Mouse (Mus musculus): ENCODE measurements around the gene Nol12. TPM values are rescaled to one million over a fixed set of nuclear protein-coding genes. Genes with fewer than 3 reads are reported as not detected.
A peak's percentile ranks its signal among the peaks of the same experiment; 100 is the strongest.

Nol12 gene
- polyA plus RNA-seq, 1 experiment from 2014 or later, result 55.8 TPM

DNA sequence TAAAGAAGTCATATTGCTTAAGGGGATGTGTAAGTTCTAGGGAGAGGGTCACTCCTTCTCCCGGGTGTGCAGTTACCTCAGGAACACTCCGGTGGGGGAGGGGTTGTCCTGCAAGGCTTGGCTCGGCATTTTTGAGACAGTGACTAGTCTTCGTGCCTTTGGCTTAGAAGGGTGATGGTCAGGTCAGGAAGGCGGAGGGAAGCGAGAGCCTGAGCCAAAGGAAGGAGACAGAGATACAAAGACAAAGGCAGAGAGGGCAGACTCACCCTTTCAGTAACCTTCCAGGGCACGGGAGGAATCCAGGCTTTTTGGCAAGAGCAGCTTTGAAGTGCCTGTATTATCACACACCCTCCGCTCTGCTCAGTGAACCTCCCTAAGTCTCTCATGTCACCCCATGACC, 9.6 kb upstream of the Nol12 start:
- Histone ChIP-seq H3K4me3 (ENCODE audit: low read length) (no peak overlapping the region), H3K27me3 (ENCODE audit: control insufficient read depth, insufficient read depth, low read length) (no peaks in the 10 kb centered on the region), H3K9ac (ENCODE audit: low read depth, low read length) (0 out of 2 replicates have a peak overlapping the region, but pooled peaks have one; percentile 25), H3K4me1 (ENCODE audit: control insufficient read depth, insufficient read depth, low read length) (peaks cover 29% of the 10 kb centered on the region), H3K9me3 (ENCODE audit: control insufficient read depth, low read length) (no peaks in the 10 kb centered on the region), H3K27ac (ENCODE audit: low read depth, low read length) (peak overlapping the region; percentile 88; the same call in 1 of the 2 replicates), H3K4me2 (replicated peaks; ENCODE audit: low read depth, low read length) (no peak overlapping the region), H3K36me3 (ENCODE audit: control insufficient read depth, insufficient read depth, low read length) (peaks cover 7% of the 10 kb centered on the region)
- WGBS, result 31% methylated on average over 8 of the region's 8 CpGs
- ATAC-seq (ENCODE audit: low FRiP score, low TSS enrichment), result no peak

DNA sequence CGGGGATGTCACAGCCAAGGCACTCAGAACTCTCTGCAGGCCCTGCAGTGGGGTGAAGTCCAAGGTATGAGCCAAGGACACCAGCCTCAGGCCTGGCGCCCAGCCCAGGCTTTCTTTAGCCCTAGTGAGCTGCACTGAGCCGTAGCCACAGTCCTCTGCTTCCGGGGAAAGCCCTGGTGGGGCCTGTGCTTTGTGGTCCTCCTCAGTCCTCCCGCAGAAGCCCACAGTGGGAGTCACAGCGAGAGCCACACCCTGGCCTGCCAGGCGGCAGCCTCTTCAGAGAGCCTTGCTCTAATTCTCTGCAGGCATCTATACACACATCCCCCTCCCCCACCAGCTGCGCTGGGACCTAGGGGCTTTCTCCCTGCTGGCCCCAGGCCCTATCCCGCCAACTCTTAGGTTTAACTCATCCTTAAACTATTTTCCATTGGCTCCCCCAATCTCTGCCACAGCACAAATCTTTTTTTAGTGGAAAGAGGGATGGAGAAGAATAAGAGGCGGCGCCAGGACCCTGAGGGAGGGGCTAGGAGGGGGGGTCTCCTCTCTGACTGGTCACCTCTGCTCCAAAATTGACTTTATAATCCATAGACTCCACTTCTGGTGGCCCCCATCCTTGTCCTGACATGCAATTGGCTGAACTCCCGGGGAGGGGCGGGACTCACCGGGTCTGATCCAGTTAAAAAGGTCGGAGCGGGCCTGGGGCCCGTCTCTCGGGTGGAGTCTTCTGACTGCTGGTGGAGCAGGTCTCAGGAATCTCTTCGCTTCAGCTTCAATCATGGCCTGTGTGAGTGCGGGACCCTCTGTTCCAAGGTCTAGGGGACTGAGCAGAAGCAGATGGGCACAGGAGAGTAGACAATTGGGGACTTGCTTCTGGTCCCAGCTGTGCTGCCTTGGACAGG, 8.5 kb upstream of the Nol12 start, which contains the start of gene Lgals1:
Lgals1 (plus strand) TSS at position 705 of the 899 bp plus-strand sequence.
- ATAC-seq (ENCODE audit: low FRiP score, low TSS enrichment), result peak; percentile 74
- no peaks in the 10 kb centered on the region for H3K9me3 ChIP-seq (ENCODE audit: control insufficient read depth, low read length)
- peak within 1 kb of the TSS; percentile 49 for H3K4me3 ChIP-seq (ENCODE audit: low read length)
- H3K4me2 ChIP-seq (replicated peaks; ENCODE audit: low read depth, low read length), result peak within 1 kb of the TSS; percentile 81
- H3K27ac ChIP-seq (ENCODE audit: low read depth, low read length), result peak within 1 kb of the TSS; percentile 88
- 6% methylated on average over 20 of the region's 20 CpGs for WGBS
- peaks cover 27% of the 10 kb centered on the region for H3K4me1 ChIP-seq (ENCODE audit: control insufficient read depth, insufficient read depth, low read length)
- no peaks in the 10 kb centered on the region for H3K27me3 ChIP-seq (ENCODE audit: control insufficient read depth, insufficient read depth, low read length)
- peak within 1 kb of the TSS; percentile 63 for H3K9ac ChIP-seq (ENCODE audit: low read depth, low read length)
- H3K36me3 ChIP-seq (ENCODE audit: control insufficient read depth, insufficient read depth, low read length), result peaks cover 7% of the 10 kb centered on the region

DNA sequence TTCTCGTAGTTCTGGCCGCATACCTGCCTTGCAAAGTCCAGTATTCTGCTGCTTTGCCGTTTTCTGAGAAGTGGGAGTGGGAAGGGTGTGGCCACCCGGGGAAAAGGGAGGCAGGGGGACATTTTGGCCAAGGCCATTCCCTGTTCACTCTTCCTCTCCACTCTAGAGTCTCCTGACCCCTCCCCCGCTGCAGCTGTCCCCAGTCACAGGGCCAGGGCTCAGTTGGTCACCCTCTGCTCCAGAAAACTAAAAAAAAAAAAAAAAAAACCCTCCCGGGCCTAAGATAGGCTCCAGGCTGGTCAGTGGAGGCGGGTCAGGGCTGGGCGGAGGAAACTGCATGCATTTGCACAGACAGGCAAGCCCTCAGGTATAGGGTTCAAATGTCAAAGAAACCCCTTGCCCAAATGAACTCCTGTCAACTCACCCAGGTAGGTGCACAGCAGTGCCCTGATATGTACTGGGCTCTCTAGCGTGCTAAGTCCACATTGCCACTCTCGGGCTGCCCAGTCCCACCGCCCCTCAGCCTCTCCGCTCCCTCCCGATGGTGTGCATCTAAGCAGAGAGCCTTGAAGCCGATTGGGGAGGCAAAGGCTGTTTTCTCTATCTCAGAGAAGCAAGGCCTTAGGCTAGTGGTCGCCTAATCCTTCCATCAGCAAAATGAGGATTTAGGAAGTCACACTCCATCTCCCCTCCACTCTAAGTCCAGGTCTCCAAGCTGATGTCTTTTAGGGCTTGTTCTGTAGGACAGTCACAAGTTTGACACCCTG, 7.5 kb upstream of the Nol12 start:
- Histone ChIP-seq H3K27ac (ENCODE audit: low read depth, low read length) (peak overlapping the region; percentile 88), H3K27me3 (ENCODE audit: control insufficient read depth, insufficient read depth, low read length) (no peaks in the 10 kb centered on the region), H3K36me3 (ENCODE audit: control insufficient read depth, insufficient read depth, low read length) (peaks cover 7% of the 10 kb centered on the region), H3K4me3 (ENCODE audit: low read length) (peak overlapping the region; percentile 49), H3K4me2 (replicated peaks; ENCODE audit: low read depth, low read length) (peak overlapping the region; percentile 81), H3K9me3 (ENCODE audit: control insufficient read depth, low read length) (no peaks in the 10 kb centered on the region), H3K4me1 (ENCODE audit: control insufficient read depth, insufficient read depth, low read length) (peaks cover 27% of the 10 kb centered on the region), H3K9ac (ENCODE audit: low read depth, low read length) (peak overlapping the region; percentile 63)
- no peak for ATAC-seq (ENCODE audit: low FRiP score, low TSS enrichment)
- WGBS, result 17% methylated on average over 15 of the region's 15 CpGs

DNA sequence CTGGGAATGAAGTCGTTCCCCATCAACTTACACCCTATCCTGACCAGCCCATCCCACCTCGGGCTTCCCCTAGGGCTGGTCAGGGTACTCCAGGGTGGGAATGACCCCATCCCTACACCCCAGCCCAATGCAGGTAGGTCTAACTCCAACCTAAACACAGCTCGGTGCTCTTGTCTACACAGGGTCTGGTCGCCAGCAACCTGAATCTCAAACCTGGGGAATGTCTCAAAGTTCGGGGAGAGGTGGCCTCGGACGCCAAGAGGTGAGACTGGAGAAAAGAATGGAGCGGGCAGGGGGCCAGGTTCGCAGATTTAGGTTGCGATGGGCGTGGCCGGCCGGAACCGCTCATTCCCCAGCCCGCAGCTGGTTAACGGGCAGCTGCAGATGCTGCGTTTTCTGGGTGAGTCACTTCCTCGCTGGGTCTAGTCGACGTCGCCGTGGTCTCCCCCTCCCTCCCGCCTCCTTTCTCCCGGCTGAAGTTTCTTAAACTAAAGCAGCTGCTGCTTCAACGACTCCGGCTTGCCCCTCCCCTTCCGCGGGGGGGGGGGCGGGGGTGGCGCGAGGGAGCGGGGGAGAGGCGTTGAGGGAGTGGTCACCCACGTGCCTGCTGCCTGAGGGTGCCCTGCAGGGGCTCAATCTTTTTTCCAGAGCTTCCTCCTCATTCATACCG, 6.8 kb upstream of the Nol12 start:
- Histone ChIP-seq H3K4me2 (replicated peaks; ENCODE audit: low read depth, low read length) (peak overlapping the region; percentile 81), H3K9ac (ENCODE audit: low read depth, low read length) (peak overlapping the region; percentile 63), H3K36me3 (ENCODE audit: control insufficient read depth, insufficient read depth, low read length) (peaks cover 7% of the 10 kb centered on the region), H3K9me3 (ENCODE audit: control insufficient read depth, low read length) (no peaks in the 10 kb centered on the region), H3K27me3 (ENCODE audit: control insufficient read depth, insufficient read depth, low read length) (no peaks in the 10 kb centered on the region), H3K4me1 (ENCODE audit: control insufficient read depth, insufficient read depth, low read length) (peaks cover 27% of the 10 kb centered on the region), H3K4me3 (ENCODE audit: low read length) (peak overlapping the region; percentile 49), H3K27ac (ENCODE audit: low read depth, low read length) (peak overlapping the region; percentile 88)
- 1% methylated on average over 25 of the region's 35 CpGs for WGBS
- ATAC-seq (ENCODE audit: low FRiP score, low TSS enrichment), result peak; percentile 68

DNA sequence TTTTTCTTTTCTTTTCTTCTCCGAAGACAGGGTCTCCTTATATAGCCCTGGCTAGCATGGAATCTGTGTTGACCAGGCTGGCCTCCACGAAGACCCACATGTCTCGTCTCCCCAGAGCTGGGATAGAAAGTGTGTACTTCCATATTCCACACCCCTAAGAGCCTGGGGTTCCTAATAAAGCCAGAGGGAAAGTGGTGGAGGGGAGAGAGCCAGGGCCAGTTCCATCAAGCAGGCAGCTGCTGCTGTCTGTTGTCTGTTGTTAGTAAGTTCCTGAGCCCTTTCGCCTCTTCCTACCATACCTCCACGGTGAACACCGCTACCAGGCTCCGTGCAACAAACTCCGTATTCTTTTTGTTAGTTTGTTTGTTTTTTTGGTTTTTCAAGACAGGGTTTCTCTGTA, 6.2 kb upstream of the Nol12 start:
- WGBS, result 51% methylated on average over 8 of the region's 8 CpGs
- ATAC-seq (ENCODE audit: low FRiP score, low TSS enrichment), result 0 out of 2 replicates have a peak, but pooled peaks have one; percentile 1
- Histone ChIP-seq H3K9me3 (ENCODE audit: control insufficient read depth, low read length) (no peaks in the 10 kb centered on the region), H3K27me3 (ENCODE audit: control insufficient read depth, insufficient read depth, low read length) (no peaks in the 10 kb centered on the region), H3K4me1 (ENCODE audit: control insufficient read depth, insufficient read depth, low read length) (peaks cover 27% of the 10 kb centered on the region), H3K4me3 (ENCODE audit: low read length) (peak overlapping the region; percentile 49), H3K27ac (ENCODE audit: low read depth, low read length) (no peak overlapping the region), H3K9ac (ENCODE audit: low read depth, low read length) (no peak overlapping the region), H3K4me2 (replicated peaks; ENCODE audit: low read depth, low read length) (peak overlapping the region; percentile 81), H3K36me3 (ENCODE audit: control insufficient read depth, insufficient read depth, low read length) (peaks cover 7% of the 10 kb centered on the region)

DNA sequence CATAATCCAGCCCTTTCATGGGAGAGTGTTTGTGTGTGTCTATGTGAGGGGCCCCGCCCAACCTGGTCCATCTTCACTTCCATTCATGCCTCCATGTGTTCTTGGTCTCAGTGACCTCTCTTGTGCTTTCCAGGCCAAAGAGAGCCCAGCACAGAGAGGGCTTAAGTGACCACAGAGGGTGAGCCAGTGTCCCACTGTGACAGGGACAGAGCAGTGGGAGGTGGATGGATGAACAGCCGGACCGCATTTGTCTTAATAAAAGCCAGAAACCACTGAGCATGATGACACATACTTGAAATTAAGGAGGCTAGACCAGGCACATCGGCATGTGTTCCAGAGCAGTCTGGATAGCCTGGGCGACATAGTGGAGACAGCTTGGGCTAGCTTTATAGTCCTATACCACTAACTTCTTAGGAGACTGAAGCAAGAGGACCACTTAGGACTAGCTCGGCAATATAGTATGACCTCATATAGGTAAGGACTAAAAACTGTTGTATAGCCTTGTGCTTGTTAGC, 4.5 kb upstream of the Nol12 start:
- Histone ChIP-seq H3K9ac (ENCODE audit: low read depth, low read length) (no peak overlapping the region), H3K36me3 (ENCODE audit: control insufficient read depth, insufficient read depth, low read length) (peaks cover 7% of the 10 kb centered on the region), H3K27ac (ENCODE audit: low read depth, low read length) (no peak overlapping the region), H3K4me3 (ENCODE audit: low read length) (no peak overlapping the region), H3K9me3 (ENCODE audit: control insufficient read depth, low read length) (no peaks in the 10 kb centered on the region), H3K4me2 (replicated peaks; ENCODE audit: low read depth, low read length) (no peak overlapping the region), H3K4me1 (ENCODE audit: control insufficient read depth, insufficient read depth, low read length) (peaks cover 23% of the 10 kb centered on the region), H3K27me3 (ENCODE audit: control insufficient read depth, insufficient read depth, low read length) (no peaks in the 10 kb centered on the region)
- 89% methylated on average over 6 of the region's 6 CpGs for WGBS
- no peak for ATAC-seq (ENCODE audit: low FRiP score, low TSS enrichment)

DNA sequence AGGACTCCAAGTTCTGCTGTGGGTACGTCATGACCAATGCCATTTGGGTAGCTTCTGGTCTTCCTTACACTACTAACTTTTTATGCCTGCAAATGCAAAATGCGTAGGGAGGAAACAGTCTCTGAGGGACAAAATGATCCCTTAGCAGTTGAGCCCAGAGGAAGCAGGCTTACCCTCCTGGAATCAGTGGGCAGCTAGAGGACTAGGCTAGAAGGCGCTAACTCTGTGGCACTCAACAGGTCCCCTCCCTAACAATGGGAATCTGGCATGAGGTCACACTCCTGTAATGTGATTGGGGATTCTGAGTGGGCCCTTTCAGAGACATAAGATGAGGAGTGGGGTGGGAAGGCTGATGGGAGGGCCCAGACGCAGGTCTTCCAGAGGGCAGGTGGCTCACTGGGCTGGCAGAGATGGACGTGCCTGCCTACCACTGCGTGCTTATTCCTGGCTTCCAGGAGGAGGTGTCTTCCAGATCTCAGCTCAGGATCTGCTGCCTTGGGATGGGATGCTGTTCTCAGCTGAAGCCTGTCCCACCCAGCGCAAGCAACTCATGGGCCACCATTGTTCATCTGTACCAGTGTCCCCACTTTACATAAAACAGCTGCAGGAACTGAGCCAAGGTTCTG, 3.8 kb upstream of the Nol12 start:
- H3K4me1 ChIP-seq (ENCODE audit: control insufficient read depth, insufficient read depth, low read length), result peaks cover 22% of the 10 kb centered on the region
- H3K4me3 ChIP-seq (ENCODE audit: low read length), result no peak overlapping the region
- no peak overlapping the region; the same call in 1 of the 2 replicates for H3K9ac ChIP-seq (ENCODE audit: low read depth, low read length)
- H3K9me3 ChIP-seq (ENCODE audit: control insufficient read depth, low read length), result no peaks in the 10 kb centered on the region
- peaks cover 7% of the 10 kb centered on the region for H3K36me3 ChIP-seq (ENCODE audit: control insufficient read depth, insufficient read depth, low read length)
- no peaks in the 10 kb centered on the region for H3K27me3 ChIP-seq (ENCODE audit: control insufficient read depth, insufficient read depth, low read length)
- 88% methylated on average over 7 of the region's 7 CpGs for WGBS
- H3K27ac ChIP-seq (ENCODE audit: low read depth, low read length), result 0 out of 2 replicates have a peak overlapping the region, but pooled peaks have one; percentile 7
- ATAC-seq (ENCODE audit: low FRiP score, low TSS enrichment), result no peak
- H3K4me2 ChIP-seq (replicated peaks; ENCODE audit: low read depth, low read length), result no peak overlapping the region

DNA sequence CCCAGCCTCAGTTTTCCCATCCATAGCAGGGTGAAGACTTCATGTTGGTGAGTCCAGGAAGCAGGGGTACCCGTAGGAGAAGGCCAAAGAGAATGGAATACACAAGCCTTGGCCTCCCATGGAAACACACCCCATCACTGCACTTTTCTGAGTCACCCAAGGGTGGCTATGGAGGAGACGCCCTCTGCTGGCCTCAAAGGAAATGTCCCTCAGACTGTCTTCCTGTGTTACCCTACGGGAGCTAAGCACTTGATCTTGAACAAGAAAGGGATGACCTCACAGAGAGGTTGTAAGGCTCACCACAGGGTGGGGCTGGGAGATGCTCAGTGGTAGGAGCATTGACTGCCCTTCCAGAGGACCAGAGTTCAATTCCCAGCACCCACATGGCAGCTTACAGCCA, 3.2 kb upstream of the Nol12 start:
- Histone ChIP-seq H3K4me1 (ENCODE audit: control insufficient read depth, insufficient read depth, low read length) (peaks cover 19% of the 10 kb centered on the region), H3K4me2 (replicated peaks; ENCODE audit: low read depth, low read length) (no peak overlapping the region), H3K4me3 (ENCODE audit: low read length) (no peak overlapping the region), H3K9ac (ENCODE audit: low read depth, low read length) (no peak overlapping the region; the same call in 1 of the 2 replicates), H3K27me3 (ENCODE audit: control insufficient read depth, insufficient read depth, low read length) (no peaks in the 10 kb centered on the region), H3K36me3 (ENCODE audit: control insufficient read depth, insufficient read depth, low read length) (peaks cover 7% of the 10 kb centered on the region), H3K9me3 (ENCODE audit: control insufficient read depth, low read length) (no peaks in the 10 kb centered on the region), H3K27ac (ENCODE audit: low read depth, low read length) (no peak overlapping the region)
- WGBS, result 36% methylated on average over 3 of the region's 3 CpGs
- ATAC-seq (ENCODE audit: low FRiP score, low TSS enrichment), result no peak
